Mouse (Mus musculus) forebrain, embryonic 14.5 days (tissue): ENCODE data around the gene Slit2. TPM values are rescaled to one million over a fixed set of nuclear protein-coding genes. Genes with fewer than 3 reads are reported as not detected.

ENCODE experiments used
- ATAC-seq: fragments of 200-750 bp; cut with Nextera tagmentation; 2 replicates; pipeline ENCODE4 v1.8.0; 2017; ENCODE audit warnings: mild to moderate bottlenecking, moderate library complexity
- DNase-seq: peaks from one replicate; pipeline ENCODE4 v3.0.0-alpha.2; 2015; ENCODE audit warnings: low spot score
- H3K27ac ChIP-seq: fragments of 300-500 bp; sonication (generic); 2 replicates; pipeline ENCODE4 v1.5.1; 2014; ENCODE audit warnings: low read depth, mild to moderate bottlenecking, control low read depth, low read length, moderate library complexity
- H3K27me3 ChIP-seq: fragments of 300-500 bp; sonication (generic); replicated peaks from 2 replicates; pipeline ENCODE4 v1.6.1; 2014; ENCODE audit warnings: low read length, control low read depth, mixed read lengths; ENCODE audit not compliant: control insufficient read depth, insufficient read depth
- H3K36me3 ChIP-seq: fragments of 300-500 bp; sonication (generic); 2 replicates; pipeline ENCODE4 v1.6.1; 2014; ENCODE audit warnings: low read length, control low read depth; ENCODE audit not compliant: control insufficient read depth, insufficient read depth
- H3K4me1 ChIP-seq: fragments of 300-500 bp; sonication (generic); 2 replicates; pipeline ENCODE4 v1.6.1; 2014; ENCODE audit warnings: antibody characterized with exemption, low read length, control low read depth; ENCODE audit not compliant: control insufficient read depth, insufficient read depth
- H3K4me2 ChIP-seq: fragments of 300-500 bp; sonication (generic); 2 replicates; pipeline ENCODE4 v1.6.1; 2014; ENCODE audit warnings: mild to moderate bottlenecking, control low read depth, low read length
- H3K4me3 ChIP-seq: fragments of 300-500 bp; sonication (generic); 2 replicates; pipeline ENCODE4 v1.5.1; 2014; ENCODE audit warnings: low read depth, low read length, control low read depth
- H3K9ac ChIP-seq: fragments of 300-500 bp; sonication (generic); 2 replicates; pipeline ENCODE4 v1.6.1; 2014; ENCODE audit warnings: mild to moderate bottlenecking, low read length, control low read depth, moderate library complexity
- H3K9me3 ChIP-seq: fragments of 300-500 bp; sonication (generic); replicated peaks from 2 replicates; pipeline ENCODE4 v1.6.1; 2016; ENCODE audit warnings: low read length, control low read depth, mixed read lengths; ENCODE audit not compliant: control insufficient read depth
- WGBS: fragments of 180-500 bp; shearing (Covaris S2); extraction: QIAGEN DNeasy Blood & Tissue Kit; methylation state at CpG from one replicate; pipeline ENCODE4 v1.1.7; 2014; 5-methylcytosine and 5-hydroxymethylcytosine counted together
- polyA plus RNA-seq: library from polyadenylated mRNA; unstranded; fragments of >200 nt; fragmentation: Nextera tagmentation; extraction: Ambion mirVana; gene quantifications from 2 replicates; pipeline ENCODE4 v1.2.1, GENCODE M21; 2014

Gene Slit2
- polyA plus RNA-seq, 1 experiment from 2014 or later: 10.0 TPM

DNA sequence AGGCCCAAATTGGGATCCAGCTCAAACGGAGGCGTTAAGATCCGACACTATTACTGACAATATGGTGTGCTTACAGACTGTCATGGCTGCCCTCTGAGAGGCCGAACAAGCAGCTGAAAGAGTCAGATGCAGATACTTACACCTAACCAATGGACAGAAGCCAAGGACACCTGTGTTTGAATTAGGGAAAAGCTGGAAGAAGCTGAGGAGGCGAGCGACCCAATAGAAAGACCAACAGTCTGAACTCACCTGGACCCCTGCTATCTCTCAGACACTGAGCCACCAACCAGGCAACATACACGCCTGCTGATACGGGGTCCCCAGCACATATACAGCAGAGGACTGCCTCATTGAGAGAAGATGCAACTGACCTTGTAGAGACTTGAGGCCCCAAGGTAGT, 344.7 kb downstream of the Slit2 start, which contains the start of gene 5730480H06Rik:
Gene 5730480H06Rik (plus strand): TSS at position 301 of the 400 bp plus-strand sequence.
- Histone ChIP-seq H3K27ac (no peak within 1 kb of the TSS), H3K9ac (no peak within 1 kb of the TSS), H3K4me2 (no peak within 1 kb of the TSS), H3K9me3 (no peaks in the 10 kb centered on the region), H3K36me3 (no peaks in the 10 kb centered on the region), H3K4me1 (no peaks in the 10 kb centered on the region), H3K27me3 (no peaks in the 10 kb centered on the region), H3K4me3 (no peak within 1 kb of the TSS)
- no peak for ATAC-seq
- 93% methylated on average over 8 of the region's 8 CpGs for WGBS
- DNase-seq: no peak

DNA sequence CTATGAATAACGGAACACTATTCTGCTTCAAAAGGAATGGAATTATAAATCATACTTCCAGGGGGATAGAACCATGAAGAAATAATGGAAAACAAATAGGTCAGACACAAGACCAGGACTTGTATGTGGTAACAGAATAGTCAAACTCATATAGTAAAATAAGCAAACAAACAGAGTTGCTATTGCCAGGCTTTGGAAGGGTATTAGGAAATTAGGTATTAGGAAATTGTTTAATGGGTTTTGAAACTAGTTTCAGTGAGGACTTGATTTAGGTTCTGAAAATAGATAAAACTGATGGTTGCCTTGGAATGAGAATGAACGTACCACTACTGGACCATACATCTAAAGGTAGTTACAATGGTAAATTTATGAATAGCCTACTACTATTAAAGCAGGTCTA, 346.8 kb downstream of the Slit2 start:
- WGBS: 94% methylated on average over 2 of the region's 2 CpGs
- ATAC-seq: no peak
- Histone ChIP-seq H3K9ac (no peak overlapping the region), H3K27ac (no peak overlapping the region), H3K9me3 (no peaks in the 10 kb centered on the region), H3K27me3 (no peaks in the 10 kb centered on the region), H3K4me3 (no peak overlapping the region), H3K4me1 (no peaks in the 10 kb centered on the region), H3K36me3 (no peaks in the 10 kb centered on the region), H3K4me2 (no peak overlapping the region)
- no peak for DNase-seq

DNA sequence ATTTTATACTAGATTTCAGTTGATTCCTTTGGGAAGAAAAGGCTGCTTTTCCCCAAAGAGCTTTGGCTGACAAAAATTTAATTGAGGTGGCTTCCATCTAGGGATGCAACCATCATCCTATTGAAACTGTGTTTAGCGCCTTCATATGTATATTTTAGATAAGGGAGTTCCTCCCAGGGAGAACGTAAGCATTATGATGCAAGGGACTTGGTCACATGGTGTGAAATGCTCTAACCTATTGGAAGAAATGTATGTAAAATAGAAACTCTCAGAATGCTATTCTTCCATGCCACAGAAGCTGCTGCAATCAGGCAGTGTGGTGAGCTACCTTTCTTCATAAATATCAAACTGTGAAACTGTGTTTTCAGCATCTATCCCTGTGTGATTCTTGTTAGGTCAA, 347.9 kb downstream of the Slit2 start:
- WGBS: 91% methylated on average over 2 of the region's 2 CpGs
- no peak for ATAC-seq
- Histone ChIP-seq H3K36me3 (no peaks in the 10 kb centered on the region), H3K9me3 (no peaks in the 10 kb centered on the region), H3K27me3 (no peaks in the 10 kb centered on the region), H3K4me1 (no peaks in the 10 kb centered on the region), H3K9ac (no peak overlapping the region), H3K27ac (no peak overlapping the region), H3K4me2 (no peak overlapping the region), H3K4me3 (no peak overlapping the region)
- no peak for DNase-seq

DNA sequence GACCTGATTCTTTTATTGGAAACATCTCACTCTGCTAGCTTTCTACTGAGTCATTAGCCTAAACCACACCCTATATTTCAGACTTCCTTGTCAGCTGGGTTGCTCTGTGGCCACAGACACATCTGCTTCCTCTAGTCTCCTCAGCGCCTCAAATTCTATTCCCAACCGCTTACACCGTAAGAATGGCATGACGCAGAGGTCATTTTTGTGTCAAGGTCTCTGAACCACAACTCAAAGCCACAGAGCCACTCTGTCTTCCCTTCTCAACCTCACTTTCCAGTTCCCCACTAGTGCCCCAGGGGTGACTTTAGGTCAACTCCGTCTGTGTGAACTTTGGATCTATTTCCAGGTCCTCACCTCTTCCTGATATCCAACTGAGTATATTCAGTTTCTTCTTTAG, 348.5 kb downstream of the Slit2 start:
- no peak for DNase-seq
- 86% methylated on average over 5 of the region's 5 CpGs for WGBS
- Histone ChIP-seq H3K9ac (no peak overlapping the region), H3K9me3 (no peaks in the 10 kb centered on the region), H3K4me3 (no peak overlapping the region), H3K27ac (no peak overlapping the region), H3K4me2 (no peak overlapping the region), H3K36me3 (no peaks in the 10 kb centered on the region), H3K27me3 (no peaks in the 10 kb centered on the region), H3K4me1 (no peaks in the 10 kb centered on the region)
- ATAC-seq: no peak

DNA sequence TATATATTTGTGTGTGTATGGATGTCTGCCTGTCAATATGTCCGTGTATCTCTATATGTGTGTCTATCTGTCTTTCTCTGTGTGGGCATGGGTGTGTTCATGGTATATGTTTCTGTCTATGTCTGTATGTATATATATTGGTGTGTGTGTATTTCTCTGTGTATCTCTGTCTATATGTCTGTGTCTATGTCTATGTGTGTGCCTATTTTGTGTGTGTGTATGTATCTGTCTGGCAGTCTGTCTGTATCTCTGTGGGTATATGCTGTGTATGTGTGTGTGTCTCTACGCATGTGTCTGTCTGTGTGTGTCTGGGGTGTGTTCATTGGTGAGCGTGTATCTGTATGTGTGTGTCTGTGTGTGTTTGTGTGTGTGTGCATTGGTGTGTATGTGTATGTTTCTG, 350.5 kb downstream of the Slit2 start:
- H3K36me3 ChIP-seq: no peaks in the 10 kb centered on the region
- no peak overlapping the region for H3K4me2 ChIP-seq
- DNase-seq (no peak), ATAC-seq (no peak)
- no peaks in the 10 kb centered on the region for H3K4me1 ChIP-seq
- H3K27me3 ChIP-seq: no peaks in the 10 kb centered on the region
- 91% methylated on average over 3 of the region's 3 CpGs for WGBS
- H3K9ac ChIP-seq: no peak overlapping the region
- no peak overlapping the region for H3K27ac ChIP-seq
- H3K9me3 ChIP-seq: no peaks in the 10 kb centered on the region
- H3K4me3 ChIP-seq: no peak overlapping the region

DNA sequence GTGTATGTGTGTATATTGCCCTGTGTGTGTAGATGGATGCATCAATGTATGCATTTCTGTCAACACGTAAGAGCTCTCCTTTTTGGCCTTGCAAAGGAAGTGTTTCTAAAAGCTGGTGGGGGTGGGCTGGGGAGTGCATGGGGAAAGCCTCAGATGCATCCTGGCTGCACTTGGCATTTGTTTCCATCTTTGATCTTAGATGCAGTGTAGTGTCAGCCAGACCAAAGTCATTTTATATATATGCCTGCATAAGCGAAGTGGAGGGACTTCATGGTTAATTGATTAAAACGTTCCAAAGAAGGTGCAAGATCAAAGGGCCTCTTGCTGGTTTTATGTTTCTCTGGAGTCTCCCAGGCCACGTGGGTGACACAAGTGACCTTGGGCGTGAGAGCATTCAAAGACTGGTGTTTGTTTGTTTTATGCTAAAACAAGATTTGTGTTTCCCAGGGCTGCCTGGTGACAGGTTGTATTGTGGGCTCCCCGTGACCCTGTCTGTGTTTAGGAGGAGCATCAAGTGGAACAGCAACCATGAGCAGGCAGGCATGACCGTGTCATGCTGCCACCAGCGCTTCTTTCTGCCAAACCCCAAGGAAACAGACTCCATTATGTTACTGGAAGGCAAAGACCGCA, 351.1 kb downstream of the Slit2 start:
- Histone ChIP-seq H3K27ac (no peak overlapping the region), H3K36me3 (no peaks in the 10 kb centered on the region), H3K9me3 (no peaks in the 10 kb centered on the region), H3K4me1 (no peaks in the 10 kb centered on the region), H3K9ac (no peak overlapping the region), H3K4me2 (no peak overlapping the region), H3K4me3 (no peak overlapping the region), H3K27me3 (no peaks in the 10 kb centered on the region)
- 54% methylated on average over 9 of the region's 9 CpGs for WGBS
- ATAC-seq: no peak
- DNase-seq: no peak

DNA sequence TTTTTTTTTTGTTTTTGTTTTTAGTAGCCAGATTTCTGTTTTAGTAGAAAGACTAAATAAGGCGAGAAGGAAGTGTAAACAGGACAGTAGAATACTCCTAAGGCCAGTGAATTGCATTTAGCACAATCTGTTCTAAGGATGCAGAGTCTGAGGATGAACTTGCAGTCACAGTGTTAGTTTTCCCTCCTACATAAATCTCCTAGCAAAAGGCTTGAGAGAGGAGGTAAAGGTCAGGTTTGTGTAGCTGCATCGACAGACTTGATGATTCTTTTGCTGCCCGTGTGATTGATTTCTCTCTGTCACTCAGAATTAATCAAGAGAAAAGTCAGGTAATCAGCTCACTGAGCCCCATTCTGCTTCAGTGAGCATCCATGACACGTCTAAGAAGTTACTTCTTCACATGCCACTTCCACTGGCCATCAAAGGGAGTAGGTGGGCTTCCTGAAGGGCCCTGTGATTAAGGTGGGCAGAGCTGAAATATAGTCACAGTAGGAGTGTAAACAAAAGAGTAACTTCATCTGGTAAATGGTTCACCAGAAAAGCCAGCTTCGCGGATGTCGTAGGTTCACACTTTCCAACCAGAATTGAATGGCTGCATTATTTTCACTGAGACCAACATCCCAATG, 358.0 kb downstream of the Slit2 start:
- WGBS: 55% methylated on average over 7 of the region's 7 CpGs
- DNase-seq: no peak
- no peak for ATAC-seq
- no peak overlapping the region for H3K4me2 ChIP-seq
- no peaks in the 10 kb centered on the region for H3K27me3 ChIP-seq
- no peak overlapping the region for H3K27ac ChIP-seq
- no peak overlapping the region for H3K9ac ChIP-seq
- H3K36me3 ChIP-seq: no peaks in the 10 kb centered on the region
- no peak overlapping the region for H3K4me3 ChIP-seq
- H3K9me3 ChIP-seq: no peaks in the 10 kb centered on the region
- H3K4me1 ChIP-seq: no peaks in the 10 kb centered on the region

DNA sequence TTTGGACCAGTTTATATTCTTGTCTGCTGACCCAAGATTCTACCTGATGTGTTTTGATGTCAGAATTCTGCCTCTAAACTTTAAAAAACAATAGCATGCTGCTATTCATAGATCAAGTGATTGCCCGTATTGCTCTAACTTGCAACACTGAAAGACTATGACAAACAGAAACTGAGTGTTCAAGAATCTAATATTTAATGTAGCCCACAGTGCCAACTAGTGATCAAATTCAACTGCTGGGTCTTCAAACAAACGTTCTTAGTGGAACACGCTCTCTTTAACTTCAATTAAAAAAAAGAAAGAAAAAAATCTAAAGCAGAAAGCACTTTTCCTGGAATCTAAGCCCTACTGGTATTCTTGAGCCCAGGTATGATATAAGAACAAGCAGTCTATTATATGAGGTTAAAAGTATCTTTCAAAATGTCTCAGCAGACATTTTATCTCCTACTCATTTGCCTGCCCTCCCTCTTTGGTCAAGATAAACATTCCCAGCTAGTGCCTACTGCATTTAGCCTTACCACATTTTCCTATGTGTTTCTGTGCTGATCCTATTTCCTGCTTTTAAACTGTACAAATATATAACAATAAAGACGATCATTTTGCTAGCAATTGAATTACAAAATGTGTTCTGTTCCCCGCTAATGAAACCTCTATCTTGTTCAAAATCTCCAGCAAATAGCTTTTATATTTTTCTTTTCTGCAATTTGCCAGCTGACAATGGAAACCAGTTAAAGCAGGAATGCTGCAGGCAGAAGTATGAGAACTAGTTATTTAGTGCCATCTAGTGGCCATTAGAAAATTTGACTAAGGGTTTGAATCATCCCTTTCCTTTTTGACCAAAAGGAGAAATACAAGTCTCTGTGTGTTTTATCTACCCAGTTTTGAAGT, 362.4 kb downstream of the Slit2 start:
- H3K4me1 ChIP-seq: no peaks in the 10 kb centered on the region
- DNase-seq (peak; percentile 83), ATAC-seq (peak; percentile 91)
- H3K27me3 ChIP-seq: no peaks in the 10 kb centered on the region
- no peaks in the 10 kb centered on the region for H3K36me3 ChIP-seq
- H3K4me2 ChIP-seq: no peak overlapping the region
- WGBS: 48% methylated on average over 5 of the region's 5 CpGs
- H3K9me3 ChIP-seq: no peaks in the 10 kb centered on the region
- H3K9ac ChIP-seq: no peak overlapping the region
- H3K4me3 ChIP-seq: no peak overlapping the region
- no peak overlapping the region for H3K27ac ChIP-seq
